Mouse (Mus musculus) cortical plate, adult 2 months (tissue): ENCODE data around the gene Nmnat1.
A peak's percentile ranks its signal among the peaks of the same experiment; 100 is the strongest.

ENCODE experiments used
- CTCF ChIP-seq: fragments of 200-500 bp; IDR thresholded peaks from 2 replicates; pipeline ENCODE4 v1.5.1; 2011; ENCODE audit warnings: mild to moderate bottlenecking, control low read depth, low read length; ENCODE audit not compliant: insufficient read depth; ENCODE audit errors: extremely low read depth
- POLR2A ChIP-seq: fragments of 200-500 bp; IDR thresholded peaks from 2 replicates; pipeline ENCODE4 v1.6.1; 2011; ENCODE audit warnings: mild to moderate bottlenecking, low read length, control low read depth; ENCODE audit not compliant: insufficient read depth; ENCODE audit errors: extremely low read depth

GRCm38 (mm10) chr4:149485053-149485824, at the start of gene Nmnat1, which contains the start of gene Lzic:
- TF ChIP-seq CTCF (no peak), POLR2A (peak; percentile 38; the same call in 1 of the 2 replicates)
